Mouse (Mus musculus) E14TG2a.4 (cell line): ENCODE results near the gene Rfpl4.

Experiments used
- H3K27me3 ChIP-seq: 2 replicates; pipeline ENCODE4 v1.6.1; 2014; ENCODE audit warnings: low read length, control low read depth; ENCODE audit not compliant: insufficient read depth
- H3K36me3 ChIP-seq: 2 replicates; pipeline ENCODE4 v1.6.1; 2014; ENCODE audit warnings: low read length, control low read depth; ENCODE audit not compliant: insufficient read depth
- H3K4me1 ChIP-seq: replicated peaks from 2 replicates; pipeline ENCODE4 v1.6.1; 2014; ENCODE audit warnings: low read depth, low read length, control low read depth
- H3K4me3 ChIP-seq: replicated peaks from 2 replicates; pipeline ENCODE4 v1.5.1; 2014; ENCODE audit warnings: mild to moderate bottlenecking, low read length
- H3K9me3 ChIP-seq: 2 replicates; pipeline ENCODE4 v1.6.1; 2014; ENCODE audit warnings: low read length, control low read depth
- CTCF ChIP-seq: conservative IDR thresholded peaks from 2 replicates; pipeline ENCODE4 v1.5.1; 2014; ENCODE audit warnings: low read length
- NANOG ChIP-seq: IDR thresholded peaks from 2 replicates; pipeline ENCODE4 v1.6.1; 2014; ENCODE audit warnings: borderline replicate concordance, low read length, mixed read lengths
- POU5F1 ChIP-seq: IDR thresholded peaks from 2 replicates; pipeline ENCODE4 v1.6.1; 2014; ENCODE audit warnings: low read length, borderline replicate concordance

Gene Rfpl4

DNA sequence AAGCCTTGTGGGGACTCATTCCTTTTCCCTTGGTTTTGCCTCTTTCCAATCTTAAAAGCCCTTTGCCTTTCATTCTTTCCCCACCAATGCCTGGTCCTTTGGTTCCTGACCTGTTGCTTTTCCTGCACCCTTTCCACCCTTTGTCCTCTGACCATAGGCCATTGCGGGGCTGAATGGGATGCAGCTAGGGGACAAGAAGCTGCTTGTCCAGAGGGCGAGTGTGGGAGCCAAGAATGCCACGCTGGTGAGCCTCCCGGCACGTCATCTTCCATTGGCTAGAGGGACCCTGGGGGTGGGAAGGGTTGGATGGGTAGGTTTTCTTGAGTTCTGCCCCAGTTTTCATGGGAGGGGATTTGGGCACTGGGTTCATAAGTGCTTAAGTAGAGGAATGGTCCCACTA is 41.8 kb downstream of the Rfpl4 start:
- no peaks in the 10 kb centered on the region for H3K9me3 ChIP-seq
- H3K4me3 ChIP-seq = no peak overlapping the region
- H3K4me1 ChIP-seq = peaks cover 79% of the 10 kb centered on the region
- TF ChIP-seq CTCF (no peak), NANOG (no peak), POU5F1 (no peak)
- peaks cover 90% of the 10 kb centered on the region for H3K36me3 ChIP-seq
- H3K27me3 ChIP-seq = no peaks in the 10 kb centered on the region

DNA sequence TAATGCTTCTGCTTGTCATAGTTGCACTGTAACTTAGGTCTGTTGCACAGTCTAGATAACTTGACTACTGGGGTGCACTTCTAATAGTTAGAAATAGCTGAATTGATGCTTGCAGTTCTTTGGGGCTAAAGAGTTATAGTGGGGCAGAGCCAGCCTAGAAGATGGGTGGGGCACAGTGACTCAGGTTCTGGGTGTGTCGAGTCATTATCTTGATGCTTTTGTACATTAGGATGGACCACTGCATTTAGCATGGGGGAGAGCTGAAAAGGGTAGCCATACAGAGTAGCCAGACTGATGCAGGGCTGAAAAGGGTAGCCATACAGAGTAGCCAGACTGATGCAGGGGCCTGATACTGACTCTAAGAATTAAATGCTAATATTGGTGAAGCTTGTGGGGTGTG is 43.2 kb downstream of the Rfpl4 start:
- TF ChIP-seq POU5F1 (no peak), NANOG (no peak), CTCF (no peak)
- peaks cover 98% of the 10 kb centered on the region for H3K36me3 ChIP-seq
- peaks cover 87% of the 10 kb centered on the region for H3K4me1 ChIP-seq
- H3K9me3 ChIP-seq = no peaks in the 10 kb centered on the region
- H3K27me3 ChIP-seq = no peaks in the 10 kb centered on the region
- H3K4me3 ChIP-seq = no peak overlapping the region

- H3K27me3 ChIP-seq = no peaks in the 10 kb centered on the region
- peaks cover 59% of the 10 kb centered on the region for H3K36me3 ChIP-seq
- H3K9me3 ChIP-seq = no peaks in the 10 kb centered on the region
- TF ChIP-seq CTCF (no peak), NANOG (no peak), POU5F1 (no peak)
- H3K4me3 ChIP-seq = peak overlapping the region; percentile 97
- peaks cover 69% of the 10 kb centered on the region for H3K4me1 ChIP-seq
Measured at GRCm38 (mm10) chr7:5064886-5065285, 51.9 kb downstream of the Rfpl4 start.

GRCm38 (mm10) chr7:5062360-5063001 is 54.3 kb downstream of the Rfpl4 start:
- Histone ChIP-seq H3K9me3 (no peaks in the 10 kb centered on the region), H3K36me3 (peaks cover 47% of the 10 kb centered on the region), H3K4me1 (peaks cover 64% of the 10 kb centered on the region), H3K27me3 (peaks cover 16% of the 10 kb centered on the region), H3K4me3 (peak overlapping the region; percentile 97)
- TF ChIP-seq NANOG (no peak), POU5F1 (no peak), CTCF (no peak)

- Histone ChIP-seq H3K36me3 (peaks cover 41% of the 10 kb centered on the region), H3K4me3 (peak within 1 kb of the TSS; percentile 97), H3K27me3 (peaks cover 22% of the 10 kb centered on the region), H3K4me1 (peaks cover 64% of the 10 kb centered on the region), H3K9me3 (no peaks in the 10 kb centered on the region)
- TF ChIP-seq CTCF (no peak), POU5F1 (no peak), NANOG (no peak)
Measured at GRCm38 (mm10) chr7:5061774-5062359, 54.9 kb downstream of the Rfpl4 start, which contains the start of gene U2af2. U2af2 (plus strand) TSS chr7:5062143.

DNA sequence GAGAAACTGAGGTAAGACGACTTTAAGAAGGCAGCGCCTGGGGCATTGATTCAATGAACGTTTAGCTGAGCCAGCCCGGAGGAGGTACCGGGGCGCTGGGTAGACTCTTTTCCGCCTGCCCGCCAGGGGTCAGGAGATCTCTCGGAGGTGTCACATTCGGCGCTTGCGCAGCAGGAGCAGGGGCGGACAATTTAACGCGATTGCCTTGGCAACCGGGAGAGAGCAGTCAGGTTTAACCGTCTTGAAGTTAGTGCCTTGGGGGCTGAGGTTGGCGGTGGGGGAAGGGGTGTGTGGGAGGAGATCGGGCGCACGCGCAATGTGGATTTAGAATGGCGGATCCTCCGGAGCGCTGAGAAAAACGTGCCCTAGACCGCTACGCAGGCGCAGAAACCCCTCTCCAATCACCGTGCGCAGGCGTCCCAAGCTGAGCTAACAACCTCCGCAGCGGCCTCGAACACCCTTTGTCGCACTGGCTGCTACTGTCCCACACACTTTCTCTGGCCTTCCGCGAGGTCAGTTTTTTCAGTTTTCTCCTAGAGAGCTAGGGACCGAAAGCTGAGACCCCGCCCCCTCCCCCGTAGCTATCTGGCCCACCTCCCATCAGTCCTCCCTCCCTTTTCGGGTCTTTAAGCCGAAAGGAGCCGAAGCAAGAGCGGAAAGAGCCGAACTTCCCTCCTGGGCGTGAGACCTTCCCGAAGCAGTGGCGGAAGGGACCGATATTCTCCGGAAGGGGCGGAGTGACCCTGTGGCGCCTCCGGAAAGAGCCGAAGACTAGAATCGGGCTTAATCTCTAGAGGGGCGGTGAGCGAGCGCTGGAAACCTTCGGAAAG is 55.6 kb downstream of the Rfpl4 start:
- TF ChIP-seq CTCF = peak; percentile 51
- no peak for TF ChIP-seq NANOG
- Histone ChIP-seq H3K4me3 (peak overlapping the region; percentile 97), H3K27me3 (peaks cover 28% of the 10 kb centered on the region), H3K4me1 (peaks cover 60% of the 10 kb centered on the region), H3K36me3 (peaks cover 34% of the 10 kb centered on the region), H3K9me3 (no peaks in the 10 kb centered on the region)

DNA sequence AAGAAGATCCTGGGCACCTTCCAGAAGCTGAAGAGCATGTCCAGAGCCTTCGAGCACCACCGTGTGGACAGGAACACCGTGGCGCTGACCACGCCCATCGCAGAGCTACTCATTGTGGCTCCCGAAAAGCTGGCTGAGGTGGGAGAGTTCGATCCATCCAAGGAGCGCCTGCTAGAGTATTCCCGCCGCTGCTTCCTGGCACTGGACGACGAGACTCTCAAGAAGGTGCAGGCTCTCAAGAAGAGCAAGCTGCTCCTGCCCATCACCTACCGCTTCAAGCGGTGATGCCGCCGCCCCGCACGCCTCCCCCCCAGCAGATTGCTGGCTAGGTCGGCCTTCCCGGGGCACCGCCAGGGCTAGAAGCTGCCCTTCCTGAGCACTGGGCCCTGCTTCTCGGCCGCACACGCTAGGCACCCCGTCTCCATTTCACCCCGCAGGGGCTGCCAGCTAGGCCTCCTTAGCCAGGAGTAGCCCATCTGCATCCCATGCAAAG is 56.5 kb downstream of the Rfpl4 start:
- peak overlapping the region; percentile 97 for H3K4me3 ChIP-seq
- peaks cover 37% of the 10 kb centered on the region for H3K27me3 ChIP-seq
- TF ChIP-seq CTCF (0 out of 2 replicates have a peak, but pooled peaks have one; percentile 16), POU5F1 (no peak)
- no peaks in the 10 kb centered on the region for H3K9me3 ChIP-seq
- peaks cover 25% of the 10 kb centered on the region for H3K36me3 ChIP-seq
- H3K4me1 ChIP-seq = peaks cover 55% of the 10 kb centered on the region
